Mouse (Mus musculus) cerebellum, adult 11 months (tissue): Measurements from ENCODE around the gene Agt.

ENCODE experiments used
- DNase-seq: peaks from one replicate; pipeline ENCODE4 v3.0.0; 2022

The Agt gene

GRCm38 (mm10) chr8:124551011-124551661, 18.4 kb downstream of the Agt start:
- no peak for DNase-seq

DNA sequence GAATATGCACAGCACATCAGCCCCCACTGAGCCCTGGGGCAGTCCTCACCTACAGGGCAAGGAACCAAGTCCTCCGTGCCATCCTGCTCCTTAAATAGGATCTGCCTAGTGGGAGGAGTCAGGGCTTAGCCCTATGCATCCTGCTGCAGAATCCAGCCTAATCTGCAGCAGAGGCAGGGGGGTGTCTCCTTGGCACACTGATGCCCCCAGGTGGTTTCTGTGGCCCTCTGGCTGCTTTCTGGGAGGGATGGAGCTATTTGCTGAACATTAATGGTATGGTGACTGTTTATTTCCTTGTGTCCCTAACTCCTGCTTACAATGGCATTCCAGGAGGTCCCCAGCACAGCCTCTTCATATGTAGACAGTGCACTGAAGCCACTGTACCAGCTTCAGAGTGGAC, 21.3 kb downstream of the Agt start:
- no peak for DNase-seq

GRCm38 (mm10) chr8:124547269-124547668, 22.2 kb downstream of the Agt start:
- no peak for DNase-seq

DNA sequence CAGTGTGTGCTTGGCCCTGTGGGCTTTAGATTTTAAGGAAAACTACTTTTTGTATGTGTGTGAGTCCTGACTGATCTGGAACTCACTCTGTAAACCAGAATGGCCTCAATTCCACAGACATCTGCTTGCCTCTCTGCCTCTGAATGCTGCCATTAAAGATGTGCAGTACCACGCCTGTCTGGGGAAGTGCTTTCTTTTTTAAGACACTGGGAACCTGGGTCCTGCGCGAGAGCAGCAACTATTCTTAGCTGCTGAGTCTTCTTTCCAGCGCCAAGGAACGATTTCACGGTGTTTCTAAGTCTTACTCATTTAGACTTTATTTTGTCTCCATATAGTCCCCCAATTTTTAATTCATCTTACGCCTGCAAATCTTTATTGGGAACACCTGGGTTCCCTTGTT, 22.7 kb downstream of the Agt start:
- DNase-seq: no peak

- no peak for DNase-seq
Observed at GRCm38 (mm10) chr8:124546371-124546770, 23.1 kb downstream of the Agt start.

DNA sequence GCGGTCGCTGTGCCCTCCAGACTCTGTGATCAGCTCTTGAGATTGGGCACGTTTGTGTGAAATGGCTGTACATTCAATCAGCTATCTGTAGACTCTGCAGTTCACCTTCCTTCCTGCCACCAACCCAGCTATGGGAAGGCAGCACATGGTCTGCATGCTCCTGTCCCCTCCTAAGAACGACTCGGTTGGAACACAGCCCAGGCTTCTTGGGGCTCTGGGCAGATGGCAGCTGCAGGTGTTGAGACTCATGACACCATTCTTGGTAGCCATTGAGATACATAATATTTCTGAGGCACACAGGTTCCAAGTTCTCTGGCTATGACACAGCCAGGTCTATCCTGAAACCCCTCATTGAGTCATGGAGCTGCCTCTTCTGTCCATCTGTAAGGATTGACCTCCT, 26.2 kb downstream of the Agt start:
- DNase-seq: no peak

GRCm38 (mm10) chr8:124542001-124542400, 27.5 kb downstream of the Agt start:
- peak; percentile 59 for DNase-seq

- no peak for DNase-seq
Observed at GRCm38 (mm10) chr8:124540906-124541305, 28.6 kb downstream of the Agt start.

- no peak for DNase-seq
Observed at GRCm38 (mm10) chr8:124535451-124535850, 34.1 kb downstream of the Agt start.

DNA sequence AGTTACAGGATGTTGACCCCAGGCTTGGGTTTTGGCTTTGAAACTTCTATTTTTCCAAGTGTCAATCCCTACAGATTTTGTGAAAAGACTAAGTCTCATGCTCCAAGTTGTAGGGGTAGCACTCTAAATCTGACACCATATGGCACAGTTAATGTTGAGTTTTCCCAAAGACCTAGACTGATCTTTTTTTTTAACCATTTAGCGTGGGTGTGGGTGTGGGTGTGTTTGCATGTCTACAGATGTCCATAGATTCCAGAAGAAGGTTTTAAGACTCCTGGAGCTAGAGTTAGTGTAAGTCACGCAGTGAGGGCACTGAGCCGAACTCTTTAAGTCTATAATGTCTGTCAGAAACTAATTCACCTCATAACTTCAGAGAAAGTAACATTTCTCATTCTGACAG, 36.9 kb downstream of the Agt start:
- DNase-seq: no peak

DNA sequence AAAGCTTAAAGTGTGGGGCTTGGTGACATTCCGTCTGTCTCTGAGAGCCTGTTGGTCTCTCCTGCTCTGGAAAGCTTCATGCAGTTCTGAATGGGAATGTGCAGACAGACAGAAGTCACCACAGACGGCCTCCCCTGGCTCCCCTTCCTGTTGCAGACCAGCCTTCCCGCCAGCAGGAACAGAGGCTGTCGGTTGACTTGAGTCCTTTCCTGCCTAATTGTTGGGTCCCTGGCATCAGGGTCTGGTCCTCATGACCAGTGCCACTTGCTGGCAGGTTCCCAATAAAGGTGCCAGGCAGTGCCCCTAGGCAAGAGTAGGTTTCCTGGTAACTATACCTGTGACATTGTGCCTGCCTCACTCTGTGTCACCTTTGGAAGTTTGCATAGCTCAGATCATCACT, 38.5 kb downstream of the Agt start:
- no peak for DNase-seq

- DNase-seq: peak; percentile 44
Observed at GRCm38 (mm10) chr8:124530556-124530955, 39.0 kb downstream of the Agt start.

DNA sequence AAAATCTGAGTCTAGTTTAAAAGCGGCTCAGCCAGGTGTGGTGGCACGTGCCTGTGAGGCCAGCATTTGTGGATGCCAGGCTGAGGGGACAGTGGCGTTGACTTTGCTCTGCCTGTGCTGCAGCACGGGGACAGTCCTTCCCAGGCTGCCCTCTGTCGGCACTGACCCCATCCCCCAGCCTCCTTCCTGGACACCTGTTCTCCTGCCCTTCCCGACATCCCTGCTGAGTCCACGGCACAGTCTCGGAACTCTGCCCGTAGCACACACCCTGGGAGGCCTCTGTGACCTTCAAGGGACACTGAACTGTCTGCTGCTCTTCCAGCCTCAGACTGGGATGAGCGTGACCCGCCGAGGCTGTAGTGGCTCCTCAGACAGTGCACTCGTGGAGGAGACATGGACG, 39.4 kb downstream of the Agt start:
- peak; percentile 81 for DNase-seq

DNA sequence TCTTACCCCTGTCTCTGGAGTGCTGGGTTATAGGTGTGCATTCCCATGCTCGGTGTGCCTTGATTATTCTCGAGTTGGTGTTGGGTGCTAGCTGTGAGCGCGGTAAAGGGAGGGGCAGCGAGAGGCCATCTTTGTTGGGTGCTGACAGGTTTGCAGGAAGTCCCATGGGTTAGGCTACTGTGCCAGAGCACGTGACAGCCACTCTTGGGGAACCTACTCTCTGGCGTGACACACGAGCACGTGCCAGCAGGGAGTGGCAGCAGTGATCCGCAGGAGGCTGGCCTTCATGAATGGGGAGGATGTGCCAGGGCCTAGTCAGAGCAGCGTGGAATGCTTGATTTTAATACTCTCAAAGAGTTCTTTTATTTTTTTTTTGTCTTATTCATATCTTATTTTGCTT, 43.2 kb downstream of the Agt start:
- DNase-seq: no peak

GRCm38 (mm10) chr8:124521946-124522345, 47.6 kb downstream of the Agt start:
- no peak for DNase-seq

- peak; percentile 89 for DNase-seq
Observed at GRCm38 (mm10) chr8:124520249-124521080, 49.0 kb downstream of the Agt start, which contains the start of gene Cog2. Cog2 (plus strand) TSS chr8:124520767.

- DNase-seq: no peak
Observed at GRCm38 (mm10) chr8:124517142-124517541, 52.4 kb downstream of the Agt start.

DNA sequence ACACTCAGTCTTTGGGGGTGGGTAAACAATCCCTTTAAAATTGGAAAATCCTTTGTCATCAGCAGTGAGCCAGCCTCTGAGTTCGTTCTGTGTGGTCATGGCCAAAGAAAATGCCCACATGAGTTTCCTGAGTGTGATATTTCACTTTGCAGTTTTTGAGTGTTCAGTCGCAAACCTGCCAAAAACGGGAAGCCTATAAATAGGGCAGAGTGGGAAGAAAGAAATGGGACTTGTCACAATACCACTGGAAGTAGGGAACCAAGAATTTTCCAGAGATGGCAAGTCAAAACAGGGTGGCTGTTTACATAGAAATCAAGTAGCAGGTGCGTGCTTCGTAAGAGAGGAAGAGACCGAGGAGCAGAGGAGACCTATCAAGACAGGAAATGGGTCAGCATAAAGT, 53.0 kb downstream of the Agt start:
- DNase-seq: no peak

GRCm38 (mm10) chr8:124516039-124516438, 53.5 kb downstream of the Agt start:
- no peak for DNase-seq

- DNase-seq: no peak
Observed at GRCm38 (mm10) chr8:124509156-124509555, 60.4 kb downstream of the Agt start.

DNA sequence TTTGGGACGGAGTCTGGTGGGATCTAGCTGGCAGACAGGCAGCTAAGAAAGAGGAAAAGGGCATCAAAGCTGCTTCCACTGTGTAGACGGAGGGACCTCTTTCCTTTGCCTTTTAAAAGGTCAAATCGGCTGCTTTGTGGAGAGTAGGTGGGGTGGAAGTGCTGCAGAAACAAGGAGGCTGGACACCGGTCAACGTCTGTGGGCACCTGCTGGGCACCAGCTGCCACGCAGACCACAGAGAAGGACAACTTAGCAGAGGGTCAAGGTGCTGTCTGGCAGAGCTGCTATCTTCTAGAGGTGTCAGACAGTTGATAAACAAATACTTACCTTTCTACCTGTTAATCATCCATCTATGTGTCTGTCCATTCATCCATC, 61.2 kb downstream of the Agt start:
- DNase-seq: peak; percentile 69

DNA sequence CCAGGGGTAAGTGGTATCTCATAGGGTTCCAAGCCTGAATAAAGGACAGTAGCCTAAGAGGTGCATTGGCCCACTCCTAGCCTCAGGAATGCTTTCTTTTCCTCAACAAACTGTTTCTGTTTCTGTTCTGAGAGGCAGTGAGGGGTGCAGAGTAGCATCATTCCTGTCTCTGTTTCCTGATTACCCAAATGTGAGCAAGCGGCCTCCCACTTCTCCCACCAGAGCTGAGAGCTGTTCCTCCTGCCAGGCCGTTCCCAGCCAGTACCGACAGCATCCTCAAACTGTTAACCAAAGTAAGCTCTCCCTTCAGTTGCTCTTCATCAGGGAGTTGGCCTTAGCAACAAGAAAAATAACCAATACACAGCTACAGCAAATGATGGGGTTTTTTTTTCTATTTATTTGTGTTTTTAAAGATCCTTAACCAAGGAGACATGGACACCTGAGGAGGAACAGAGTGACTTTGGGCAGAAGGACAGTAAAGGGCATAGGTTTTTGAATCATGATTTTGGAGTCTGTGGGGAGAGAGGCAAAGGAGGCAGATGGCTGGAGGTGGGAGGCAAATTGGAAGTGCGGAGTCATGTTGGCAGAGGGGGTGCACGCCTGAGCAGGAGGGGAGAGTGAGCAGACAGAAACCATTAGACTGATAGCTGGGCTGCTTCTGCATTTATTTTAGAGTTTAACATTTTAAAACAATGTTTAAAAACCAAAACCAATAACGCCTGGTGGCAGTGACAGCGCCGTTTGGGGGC, 61.8 kb downstream of the Agt start:
- peak; percentile 70 for DNase-seq
